Mouse (Mus musculus) left cerebral cortex, adult 18-20 months (tissue): ENCODE results near the gene Gmnc. TPM values are rescaled to one million over a fixed set of nuclear protein-coding genes. Genes with fewer than 3 reads are reported as not detected.

Experiments
- DNase-seq, 2 experiments: peaks; one replicate each; pipeline ENCODE4 v3.0.0; 2021 to 2022; ENCODE audit warnings: low spot score in 2 of 2, mixed read lengths in 1 of 2
- long read RNA-seq, 2 experiments: library from polyadenylated mRNA; stranded (forward); transcript quantifications; one replicate each; pipeline ENCODE4 v2.0.0; 2021
- total RNA-seq, 2 experiments: library from RNA; stranded (reverse); gene quantifications; 2 replicates each; pipeline ENCODE4 v1.2.3; 2021

The Gmnc gene
- total RNA-seq: under 1 TPM; 0.40 to 0.60 TPM
- long read RNA-seq, experiment 1, partial matches to known transcripts: 1 of 1 reads
- long read RNA-seq, experiment 1, other reads (novel, unspliced or antisense): 0 of 1 reads
- long read RNA-seq, experiment 2: 0 reads

DNA sequence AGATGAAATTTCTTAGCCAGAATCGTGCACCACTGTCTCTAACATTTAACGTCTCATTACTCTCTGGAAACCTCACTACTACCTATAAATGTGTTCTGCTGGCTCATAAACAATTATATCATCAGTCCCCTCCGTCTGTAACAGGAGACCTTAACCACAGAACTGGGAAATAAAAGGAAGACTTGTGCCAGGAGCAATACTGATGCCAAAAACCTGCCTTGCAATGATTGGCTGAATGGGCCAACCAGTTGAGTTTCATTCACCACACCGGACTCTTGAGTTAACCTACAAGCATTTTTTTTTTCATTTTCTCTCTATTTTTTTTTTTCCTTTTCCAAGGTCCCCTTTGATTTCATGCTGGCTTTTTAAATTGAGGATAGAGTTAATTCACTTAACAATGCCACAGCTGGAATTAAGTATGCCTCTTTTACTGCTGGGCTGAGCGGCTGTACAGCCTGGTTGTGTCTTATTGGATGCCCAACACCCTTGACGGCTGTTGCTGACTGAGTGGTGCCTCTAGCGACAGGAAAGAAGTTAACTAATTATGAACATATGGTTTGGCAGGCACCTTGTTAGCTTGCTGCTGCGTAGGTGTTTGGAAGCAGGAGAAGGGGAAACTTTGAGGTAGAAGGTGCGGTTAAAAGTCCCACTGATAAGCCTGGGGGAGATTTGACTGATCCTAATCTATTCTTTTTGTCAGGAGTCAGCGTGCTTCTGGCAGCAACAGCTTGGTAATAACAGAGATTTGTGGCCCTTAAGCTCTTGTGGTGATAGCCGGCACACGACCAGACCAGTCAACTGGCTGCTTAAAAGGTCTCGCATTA is at the start of gene Gmnc:
TSS of gene Gmnc (minus strand) at position 176 of the 824 bp plus-strand sequence.
- DNase-seq: no peak

DNA sequence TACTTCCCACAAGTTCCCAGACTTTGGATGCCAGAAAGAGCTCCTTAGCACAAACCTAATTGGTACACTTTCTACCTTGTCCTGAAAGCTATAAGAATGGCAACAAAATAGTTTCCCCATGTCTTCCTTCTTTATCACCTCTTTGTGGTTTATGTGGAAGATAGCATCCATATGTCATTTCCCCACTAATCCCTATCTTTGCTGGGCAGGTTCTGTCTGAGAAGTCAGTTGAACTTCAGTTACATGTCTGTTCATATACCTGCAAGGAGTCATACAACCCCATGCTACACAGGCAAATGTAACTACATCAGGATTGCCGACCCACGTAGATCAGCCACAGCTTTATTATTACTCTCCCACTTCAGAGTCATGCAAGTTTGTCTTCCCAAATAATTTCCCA is 35.8 kb upstream of the Gmnc start:
- no peak for DNase-seq

DNA sequence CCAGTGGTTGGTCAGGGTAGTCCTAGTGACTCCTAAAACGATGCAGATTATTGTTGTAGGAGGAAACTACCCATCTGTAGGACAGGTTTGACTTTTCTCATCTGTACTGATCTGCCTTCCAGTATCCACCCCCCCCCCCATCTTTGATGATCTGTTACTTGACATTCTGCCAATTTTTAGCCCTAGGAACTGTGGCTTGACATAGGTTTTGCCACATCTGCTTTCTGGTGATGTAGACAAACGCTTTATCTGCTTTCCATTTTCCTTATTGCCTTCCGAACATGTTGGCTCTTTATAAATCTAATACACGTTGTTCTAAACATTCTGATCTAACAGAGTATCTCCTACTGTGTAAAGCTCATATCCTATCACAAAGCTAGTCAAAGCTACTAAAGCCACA is 34.8 kb upstream of the Gmnc start:
- DNase-seq: no peak

DNA sequence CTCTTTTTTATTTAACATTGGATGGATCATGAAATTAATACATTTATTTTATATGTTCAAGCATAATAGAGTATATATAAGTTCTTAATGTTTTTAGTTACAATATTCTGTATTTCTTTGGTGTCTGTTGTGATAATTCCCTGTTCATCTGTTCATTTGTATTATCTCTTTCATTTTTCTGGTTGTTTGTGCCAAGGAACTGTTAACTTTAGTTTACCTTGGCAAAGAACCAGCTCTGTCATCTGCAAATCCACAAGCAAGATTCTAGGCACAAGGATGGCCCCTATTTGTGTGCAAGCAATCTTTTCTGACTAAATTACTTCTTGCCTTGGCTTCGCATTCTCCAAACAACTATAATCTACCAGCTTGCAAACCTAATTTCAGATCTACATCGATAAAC is 31.3 kb upstream of the Gmnc start:
- DNase-seq: no peak

DNA sequence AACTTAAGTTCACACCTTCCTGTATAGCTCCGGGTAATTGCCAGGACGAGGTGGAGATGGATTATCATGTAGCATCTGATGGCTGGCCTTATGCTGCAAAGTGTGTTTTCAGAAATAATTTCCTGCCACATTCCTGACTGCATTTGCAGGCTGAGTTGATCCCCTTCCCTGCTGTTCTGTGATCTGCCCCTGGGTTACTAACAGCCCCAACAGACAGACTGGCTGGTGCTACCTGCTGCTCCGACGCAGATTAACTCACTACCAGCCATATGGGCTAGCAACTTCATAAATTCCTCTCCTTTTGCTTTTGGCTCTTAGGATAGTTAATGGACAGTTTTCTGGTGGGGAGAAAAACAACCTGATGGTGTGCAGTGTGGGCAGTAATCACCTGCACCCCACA is 25.9 kb upstream of the Gmnc start:
- DNase-seq: no peak

DNA sequence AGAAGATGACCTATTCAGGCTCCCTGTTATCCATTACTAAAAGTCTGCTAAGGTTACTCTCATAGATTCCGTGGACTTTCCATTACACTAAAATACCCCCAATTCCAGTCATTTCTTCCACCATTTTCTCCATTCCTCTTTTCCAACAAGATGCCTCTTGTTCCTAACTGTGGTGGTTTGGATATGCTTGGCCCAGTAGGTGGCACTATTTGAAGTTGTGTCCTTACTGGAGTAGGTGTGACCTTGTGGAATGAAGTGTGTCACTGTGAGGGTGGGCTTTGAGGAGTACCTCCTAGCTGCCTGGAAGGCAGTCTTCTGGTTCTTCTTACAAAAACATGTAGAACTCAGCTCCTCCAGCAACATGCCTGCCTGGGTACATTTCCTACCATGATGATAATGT is 11.3 kb upstream of the Gmnc start:
- no peak for DNase-seq

DNA sequence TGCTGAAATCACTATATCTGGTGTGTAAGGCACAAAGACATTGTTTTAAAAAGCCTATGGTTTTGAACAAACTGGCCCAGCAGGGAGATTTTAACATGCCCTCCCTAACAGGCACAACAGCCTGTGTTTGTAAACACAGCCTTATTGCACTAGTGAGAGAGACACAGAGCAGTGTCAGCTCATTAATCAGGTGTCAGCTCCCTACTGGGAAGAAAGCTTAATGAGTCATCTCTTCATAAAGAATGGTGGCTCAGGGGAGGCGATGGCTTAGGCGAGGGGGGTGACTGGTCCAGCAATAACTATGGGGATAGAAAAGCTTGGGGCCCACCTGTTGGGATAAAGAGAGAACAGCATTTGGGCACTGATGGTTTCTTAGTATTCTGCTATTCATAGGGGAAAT is 8.1 kb upstream of the Gmnc start:
- DNase-seq: no peak

DNA sequence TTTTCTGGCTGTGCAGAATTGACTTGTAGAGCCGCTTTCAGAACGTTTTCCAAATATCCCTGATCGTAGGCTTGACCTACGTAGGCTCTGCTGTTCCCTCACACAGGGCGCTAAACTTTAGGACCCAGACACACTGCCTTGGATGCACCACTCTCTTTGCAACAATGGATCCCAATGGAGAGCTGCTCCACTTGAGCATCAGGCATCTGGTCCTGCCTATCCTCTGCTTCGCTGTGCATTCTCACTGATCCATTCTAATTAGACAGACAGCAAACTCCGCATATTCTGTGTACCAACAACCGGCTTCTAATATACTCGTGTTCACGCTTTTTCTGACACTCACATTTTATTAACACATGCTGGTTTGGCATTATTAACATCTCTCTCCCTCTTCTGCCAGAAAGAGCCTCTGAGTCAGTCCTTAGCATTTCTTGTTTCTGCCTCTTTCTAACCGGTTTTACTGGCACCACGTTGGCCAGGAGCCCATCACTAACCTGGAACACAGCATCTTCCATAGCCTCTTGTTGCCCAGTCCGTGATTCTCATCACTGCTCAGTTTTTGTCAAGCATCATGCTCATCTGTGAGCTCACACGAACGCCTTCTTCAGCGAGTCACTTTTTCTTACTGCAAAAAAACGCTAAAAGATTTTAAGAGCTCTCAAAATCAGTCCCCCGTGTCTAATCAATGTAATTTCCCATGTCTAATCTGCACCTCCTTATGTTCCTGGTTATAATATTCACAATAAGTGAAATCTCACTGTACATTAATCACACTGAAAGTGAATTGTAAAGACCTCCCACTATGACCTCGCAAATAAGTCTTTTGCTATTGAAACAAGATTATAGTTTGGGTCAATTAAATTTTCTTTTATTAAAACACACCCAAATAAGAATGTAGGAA is 1.8 kb downstream of the Gmnc start:
- no peak for DNase-seq

DNA sequence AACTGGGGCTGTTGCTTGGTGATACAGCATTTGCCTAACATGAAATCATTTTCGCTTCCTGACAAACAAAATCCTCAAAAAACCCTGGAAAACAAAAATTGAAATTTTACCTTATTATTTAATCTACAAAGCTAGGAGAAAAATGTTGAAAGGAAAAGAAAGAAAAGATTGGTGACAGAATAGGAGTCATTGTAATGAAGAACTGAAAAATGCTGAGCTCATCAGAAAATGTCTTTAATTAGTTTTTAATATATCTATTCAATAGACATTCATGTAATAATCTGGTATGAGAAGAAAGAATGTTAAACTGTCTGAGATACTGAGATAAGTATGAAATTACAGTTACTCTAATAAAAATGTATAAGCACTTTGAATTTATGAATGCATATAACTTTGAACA is 3.3 kb downstream of the Gmnc start:
- DNase-seq: no peak

DNA sequence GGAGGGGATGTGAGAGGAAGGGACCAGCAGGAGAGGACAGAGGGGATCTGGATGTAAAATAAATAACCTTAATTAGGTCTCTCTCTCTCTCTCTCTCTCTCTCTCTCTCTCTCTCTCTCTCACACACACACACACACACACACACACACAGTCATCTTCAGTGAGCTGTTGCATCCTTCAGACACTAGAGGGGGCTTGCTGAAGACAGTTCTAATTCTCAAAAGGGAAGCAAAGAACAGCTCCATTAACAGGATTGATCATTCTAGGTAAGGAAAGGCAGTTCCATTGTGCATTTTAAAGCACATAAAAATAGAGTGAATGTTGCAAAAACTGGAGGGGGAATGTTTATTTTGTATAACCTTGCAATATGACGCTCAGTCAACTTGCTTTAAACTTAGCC is 5.7 kb downstream of the Gmnc start:
- no peak for DNase-seq

DNA sequence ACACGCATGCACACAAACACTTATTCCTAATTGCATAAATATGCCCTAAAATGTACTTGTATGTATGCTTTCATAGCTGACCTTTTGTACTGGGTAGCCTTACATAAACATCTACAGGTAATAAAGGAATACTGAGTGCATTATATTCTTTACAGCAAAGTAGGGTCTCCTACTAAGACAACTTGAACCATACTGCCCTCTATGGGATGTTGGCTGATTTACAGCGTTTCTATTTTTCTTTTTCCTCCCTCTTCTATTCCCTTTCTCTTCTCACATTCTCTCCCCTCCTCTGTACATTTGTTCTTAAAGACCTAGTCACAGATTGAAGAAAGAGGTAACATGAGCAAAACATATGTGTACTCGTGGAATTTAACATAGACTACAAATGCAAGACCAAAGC is 9.3 kb downstream of the Gmnc start:
- no peak for DNase-seq

DNA sequence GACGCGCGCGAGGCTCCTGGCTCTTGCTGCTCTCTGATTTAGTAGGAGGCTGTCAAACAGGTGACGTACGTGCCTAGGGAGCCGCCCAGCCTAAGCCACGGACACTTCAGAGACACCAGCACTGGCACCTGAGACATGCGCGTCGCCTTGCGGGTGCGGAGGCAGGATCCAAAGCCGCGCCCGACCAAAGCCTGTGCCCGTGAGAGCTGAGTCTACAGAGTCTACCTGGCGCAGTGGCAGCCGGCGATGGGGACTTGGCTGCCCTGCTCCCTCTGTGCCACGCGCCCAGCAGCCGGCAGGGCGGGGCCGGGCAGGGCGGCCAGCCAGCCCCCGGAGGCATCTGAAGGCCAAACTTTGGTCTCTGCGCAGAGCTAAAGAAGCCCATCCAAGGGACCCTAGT is 23.5 kb downstream of the Gmnc start:
- DNase-seq: peak in 1 of 2 experiments; percentile 23

DNA sequence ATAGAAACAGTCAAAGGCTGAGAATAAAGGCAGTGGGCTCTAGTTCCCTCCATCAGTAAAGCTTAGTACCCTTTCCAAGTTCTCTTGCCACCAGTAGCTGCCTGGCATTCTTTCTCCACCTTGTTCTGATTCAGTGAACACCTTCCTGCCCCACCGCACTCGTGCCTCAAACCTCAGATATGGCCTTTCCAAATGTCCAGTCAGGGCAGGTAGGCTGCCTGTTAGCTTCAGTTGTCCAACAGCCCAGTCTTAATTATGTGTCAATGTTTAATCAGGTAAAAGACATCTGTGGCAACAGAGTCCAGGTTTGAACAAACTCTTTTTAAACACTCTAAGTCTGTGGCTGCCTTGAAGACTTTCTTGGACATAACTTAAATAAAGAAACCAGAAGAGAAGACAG is 24.6 kb downstream of the Gmnc start:
- DNase-seq: no peak

DNA sequence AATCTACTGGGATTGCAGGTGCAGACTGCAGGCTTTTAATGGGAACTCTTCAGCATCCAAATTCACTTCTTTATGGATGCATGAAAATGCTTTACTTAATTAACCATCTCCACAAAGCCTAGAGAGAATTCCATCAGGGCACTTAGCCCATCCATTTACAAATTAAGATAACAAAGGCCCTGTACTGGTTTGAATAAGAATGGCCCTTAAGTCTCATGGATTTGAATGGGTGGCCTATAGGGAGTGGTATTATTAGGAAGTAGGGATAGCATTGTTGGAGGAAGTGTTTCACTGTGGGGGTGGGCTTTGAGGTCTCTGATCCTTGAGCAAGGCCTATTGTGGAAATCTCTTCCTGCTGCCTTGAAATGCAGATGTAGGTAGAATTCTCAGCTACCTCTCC is 29.5 kb downstream of the Gmnc start:
- DNase-seq: no peak

DNA sequence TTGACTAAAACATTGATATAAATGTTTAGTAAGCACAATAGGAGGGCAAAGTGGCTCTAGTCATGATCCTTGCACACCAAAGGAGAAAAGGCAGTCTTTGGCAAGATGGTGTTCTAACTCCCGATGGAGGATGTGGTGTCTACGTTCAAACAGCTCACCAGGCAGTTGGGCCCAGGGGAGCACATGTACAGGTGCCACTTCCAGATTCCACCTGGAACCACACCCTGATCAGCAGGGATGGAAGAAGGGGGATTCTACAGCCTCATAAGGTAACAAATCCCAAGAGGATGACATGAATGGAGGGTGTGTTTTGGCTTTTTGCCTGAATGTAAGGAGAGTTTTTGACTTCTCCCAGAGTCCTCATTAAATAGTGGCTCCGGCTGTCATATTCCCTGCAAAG is 39.9 kb downstream of the Gmnc start:
- no peak for DNase-seq

DNA sequence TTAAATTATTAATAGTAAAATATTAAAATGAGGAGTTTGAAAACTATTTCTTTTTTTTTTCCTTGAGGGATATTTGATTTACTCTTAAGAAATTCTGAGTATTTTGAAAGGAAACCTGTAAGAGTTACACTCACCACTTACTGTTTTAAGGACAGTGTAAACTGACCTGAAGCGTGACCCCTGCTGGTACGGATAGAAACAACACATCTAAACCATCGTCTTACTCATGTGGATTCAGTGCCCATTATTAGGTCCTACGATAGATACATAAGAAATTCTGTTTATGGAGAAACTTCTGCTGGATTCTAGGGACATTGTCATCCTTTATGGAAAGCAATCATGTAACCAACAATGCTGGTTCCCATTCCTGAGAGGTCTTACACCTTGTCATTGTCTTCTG is 41.2 kb downstream of the Gmnc start:
- no peak for DNase-seq

DNA sequence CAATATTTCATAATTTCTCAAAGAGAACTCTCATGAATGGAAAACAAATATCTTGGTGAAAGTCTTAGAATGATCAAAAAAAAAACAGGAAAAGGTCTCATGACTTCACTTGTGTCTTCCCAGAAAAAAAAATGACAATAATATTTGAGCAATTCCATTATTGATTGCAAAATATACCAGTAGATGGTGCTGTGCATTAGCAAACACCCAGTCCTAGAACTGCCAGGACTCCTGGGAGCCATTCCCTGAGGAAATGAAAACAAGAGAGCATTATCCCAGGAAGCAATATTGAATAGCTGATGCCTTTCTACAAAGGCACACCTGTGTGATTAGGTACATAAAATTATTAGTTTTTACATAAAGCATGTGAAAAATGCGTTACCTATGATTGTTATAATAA is 87.5 kb downstream of the Gmnc start:
- no peak for DNase-seq

DNA sequence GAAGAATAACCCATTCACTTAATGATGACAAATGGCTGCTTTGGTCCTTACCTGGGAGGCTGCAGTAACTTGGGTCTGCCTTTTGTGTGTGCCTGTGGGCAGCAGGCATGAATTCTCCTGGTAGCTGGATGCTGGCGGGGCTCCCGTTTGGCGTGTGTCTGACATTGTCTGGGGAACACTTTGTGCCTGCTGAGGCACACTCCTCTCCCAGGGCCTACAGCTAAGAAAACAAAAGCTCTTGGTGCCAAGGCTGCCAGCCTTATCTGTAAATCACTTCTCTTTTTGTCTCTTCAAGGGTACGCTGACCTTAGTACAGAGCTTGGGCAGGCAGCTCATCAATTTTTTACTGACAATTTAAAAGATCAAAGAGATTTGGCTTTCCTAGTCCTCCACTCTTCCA is 90.0 kb downstream of the Gmnc start:
- peak in 1 of 2 experiments; percentile 5 for DNase-seq

DNA sequence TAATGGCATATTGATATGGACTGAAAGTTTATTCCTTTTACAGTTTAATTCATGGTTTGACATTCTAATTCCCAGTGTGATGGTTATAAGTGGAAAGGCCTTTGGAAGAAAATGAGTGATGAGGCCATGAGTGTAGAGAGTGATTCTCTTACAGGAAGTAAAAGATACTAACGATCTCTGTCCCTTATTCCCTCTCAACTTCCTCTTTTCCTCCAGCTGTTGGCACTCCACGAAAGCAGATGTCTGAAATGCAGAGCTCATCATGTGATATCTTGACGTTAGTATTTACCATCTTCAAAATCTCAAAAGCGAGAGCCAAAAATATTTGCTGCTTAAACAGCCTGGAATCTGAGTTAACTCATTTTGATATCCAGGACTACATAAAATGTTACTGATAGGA is 105.1 kb downstream of the Gmnc start:
- DNase-seq: no peak

DNA sequence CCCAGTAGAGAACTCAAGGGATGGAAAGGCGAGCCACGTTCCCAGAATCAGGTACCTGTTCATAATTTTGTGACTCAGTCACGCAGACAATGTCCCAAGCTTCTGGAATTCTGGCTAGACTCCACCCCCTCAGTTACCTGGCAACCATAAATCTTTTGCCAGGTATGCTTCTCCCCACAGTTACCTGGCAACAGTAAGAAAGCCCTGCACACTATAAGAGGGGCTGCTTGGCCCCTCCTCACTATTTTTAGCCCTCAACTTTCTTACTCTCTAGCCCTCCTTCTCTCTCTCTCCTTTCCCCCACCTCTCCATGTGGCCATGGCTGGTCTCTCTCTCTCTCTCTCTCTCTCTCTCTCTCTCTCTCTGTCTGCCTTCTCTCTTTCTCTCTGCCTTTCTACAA is 114.6 kb downstream of the Gmnc start:
- DNase-seq: no peak
